Mouse (Mus musculus) olfactory bulb, adult 2 months (tissue): ENCODE results near the gene Fam189a2.

Source experiments
- CTCF ChIP-seq: fragments of 200-500 bp; IDR thresholded peaks from 2 replicates; pipeline ENCODE4 v1.5.1; 2012; ENCODE audit warnings: low read depth, mild to moderate bottlenecking, low read length, moderate library complexity; ENCODE audit not compliant: insufficient read depth
- POLR2A ChIP-seq: fragments of 200-500 bp; IDR thresholded peaks from 2 replicates; pipeline ENCODE4 v1.6.1; 2012; ENCODE audit warnings: mild to moderate bottlenecking, low read depth, low read length, moderate library complexity; ENCODE audit not compliant: insufficient read depth

DNA sequence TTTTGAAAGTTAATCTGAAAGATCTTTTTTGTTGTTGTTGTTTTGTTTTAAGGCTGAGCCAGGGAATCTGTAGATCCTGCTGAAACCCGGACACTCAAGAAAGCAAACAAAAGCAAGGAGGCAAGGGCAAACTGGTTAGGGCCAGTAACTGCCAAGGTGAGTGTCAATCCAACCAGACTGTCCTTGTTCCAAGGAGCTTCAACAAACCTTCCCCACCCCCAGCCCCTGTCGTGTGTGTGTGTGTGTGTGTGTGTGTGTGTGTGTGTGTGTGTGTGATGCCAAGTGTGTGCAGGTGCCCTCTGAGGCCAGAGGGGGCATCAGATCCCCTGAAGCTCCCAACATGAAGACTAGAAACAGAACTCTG is 62.0 kb downstream of the Fam189a2 start:
- TF ChIP-seq CTCF (no peak), POLR2A (no peak)
